Mouse (Mus musculus) gastrocnemius, adult 8-10 months (tissue): ENCODE data around the gene Akt1s1. TPM values are rescaled to one million over a fixed set of nuclear protein-coding genes. Genes with fewer than 3 reads are reported as not detected.

Source experiments
- DNase-seq, 2 experiments: peaks; one replicate each; pipeline ENCODE4 v3.0.0; 2022; ENCODE audit warnings: low spot score in 2 of 2
- total RNA-seq, 4 experiments: library from RNA; stranded (reverse); gene quantifications; 2 replicates each; pipeline ENCODE4 v1.2.4; 2022

Akt1s1 gene
- total RNA-seq, 4 experiments from 2014 or later, result 139 to 158 (median 141) TPM

DNA sequence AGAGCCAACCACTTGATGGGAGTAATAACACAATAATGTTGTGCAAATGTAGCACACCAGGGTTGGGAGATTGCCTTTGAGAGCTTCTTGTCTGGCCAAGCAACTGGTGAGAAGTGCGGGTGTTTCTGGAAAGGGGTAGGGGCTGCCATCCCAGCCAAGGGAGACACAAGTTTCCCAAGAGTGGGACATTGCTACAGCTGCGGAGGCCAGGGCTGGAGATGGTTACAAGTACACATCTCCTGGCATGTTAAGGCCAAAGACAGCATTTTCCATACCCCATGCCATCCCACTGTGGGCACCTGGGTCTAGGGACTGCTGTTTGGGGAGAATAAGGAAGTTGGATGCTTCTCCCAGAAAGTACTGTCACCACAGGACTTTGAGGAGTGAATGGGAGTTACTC is 4.3 kb downstream of the Akt1s1 start:
- no peak for DNase-seq

DNA sequence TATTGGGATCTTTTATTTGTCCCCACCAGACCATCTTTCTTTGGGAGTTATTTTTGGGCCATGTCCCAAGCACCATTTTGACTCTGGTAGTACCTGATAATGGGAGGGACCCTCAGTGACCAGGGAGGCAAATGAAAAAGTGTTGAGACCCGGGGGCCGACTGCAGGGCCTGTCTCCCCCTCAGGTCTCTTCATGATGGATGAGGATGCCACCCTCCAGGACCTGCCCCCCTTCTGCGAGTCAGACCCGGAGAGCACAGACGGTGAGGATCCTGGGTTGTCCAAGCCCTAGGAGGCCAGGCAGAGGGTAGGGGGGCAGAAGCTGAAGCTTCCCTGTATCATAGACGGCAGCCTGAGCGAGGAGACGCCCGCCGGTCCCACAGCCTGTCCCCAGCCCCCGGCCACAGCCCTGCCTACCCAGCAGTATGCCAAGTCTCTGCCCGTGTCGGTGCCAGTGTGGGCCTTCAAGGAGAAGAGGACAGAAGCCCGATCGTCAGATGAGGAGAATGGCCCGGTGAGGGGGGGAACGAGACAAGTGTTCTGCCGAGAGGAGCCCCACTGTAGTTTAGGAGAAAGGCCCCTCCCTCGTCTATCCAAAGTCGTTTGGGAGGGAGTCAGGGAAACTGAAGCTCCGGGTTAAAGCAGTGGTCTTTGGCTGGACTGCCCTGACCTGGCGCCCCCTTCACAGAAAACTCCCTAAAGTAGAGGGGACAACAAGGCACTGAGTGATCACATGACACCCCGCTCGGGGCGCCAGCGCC is 5.0 kb downstream of the Akt1s1 start:
- no peak for DNase-seq

DNA sequence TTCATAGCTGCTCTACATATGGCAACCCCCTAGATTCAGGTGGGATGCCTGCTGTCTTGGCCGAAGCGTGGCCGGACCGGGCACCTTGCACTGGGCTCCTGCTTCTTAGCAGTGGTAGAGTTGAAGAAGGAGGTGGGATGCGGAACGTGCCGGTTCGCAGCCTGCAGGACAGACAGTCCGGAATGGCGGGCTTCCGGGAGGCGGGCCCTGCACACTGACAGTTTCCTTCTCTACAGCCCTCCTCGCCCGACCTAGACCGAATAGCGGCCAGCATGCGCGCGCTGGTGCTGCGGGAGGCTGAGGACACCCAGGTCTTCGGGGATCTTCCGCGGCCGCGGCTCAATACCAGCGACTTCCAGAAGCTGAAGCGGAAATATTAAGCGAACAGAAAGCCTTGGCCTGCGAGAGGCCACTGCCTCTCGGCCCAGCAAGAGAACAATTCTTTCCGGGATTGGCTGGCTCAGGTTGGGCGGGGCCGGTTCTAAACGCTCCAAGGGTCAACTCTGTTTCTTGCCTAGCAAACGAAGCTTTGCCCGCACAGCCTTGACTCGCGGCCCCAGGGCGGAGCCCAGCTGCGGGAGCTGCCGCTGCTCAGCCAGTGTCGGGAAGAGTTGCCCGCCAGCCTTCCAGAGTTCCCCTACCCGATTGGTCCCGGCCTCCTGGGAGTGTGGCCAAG is 5.7 kb downstream of the Akt1s1 start:
- DNase-seq, result peak; percentile 72 to 83

DNA sequence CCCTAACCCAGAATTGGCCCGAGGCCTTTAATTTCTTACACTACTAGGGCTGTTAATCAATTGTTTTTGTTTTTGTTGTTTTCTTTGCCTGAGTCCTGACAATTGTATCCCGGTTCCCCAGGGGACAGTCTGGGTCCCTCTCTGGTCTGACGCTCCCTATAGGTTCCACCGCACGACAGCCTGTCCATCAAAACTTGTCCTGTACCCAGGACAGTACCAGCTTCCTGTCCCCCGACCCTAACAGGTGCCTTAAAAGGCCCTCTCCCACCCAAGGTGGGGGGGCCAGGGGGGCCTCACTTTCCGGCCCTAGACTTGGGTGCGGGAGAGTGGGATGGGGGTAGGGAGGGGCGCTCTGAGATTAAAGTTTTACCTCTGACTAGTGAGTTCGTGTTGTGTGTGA is 6.2 kb downstream of the Akt1s1 start:
- no peak for DNase-seq

DNA sequence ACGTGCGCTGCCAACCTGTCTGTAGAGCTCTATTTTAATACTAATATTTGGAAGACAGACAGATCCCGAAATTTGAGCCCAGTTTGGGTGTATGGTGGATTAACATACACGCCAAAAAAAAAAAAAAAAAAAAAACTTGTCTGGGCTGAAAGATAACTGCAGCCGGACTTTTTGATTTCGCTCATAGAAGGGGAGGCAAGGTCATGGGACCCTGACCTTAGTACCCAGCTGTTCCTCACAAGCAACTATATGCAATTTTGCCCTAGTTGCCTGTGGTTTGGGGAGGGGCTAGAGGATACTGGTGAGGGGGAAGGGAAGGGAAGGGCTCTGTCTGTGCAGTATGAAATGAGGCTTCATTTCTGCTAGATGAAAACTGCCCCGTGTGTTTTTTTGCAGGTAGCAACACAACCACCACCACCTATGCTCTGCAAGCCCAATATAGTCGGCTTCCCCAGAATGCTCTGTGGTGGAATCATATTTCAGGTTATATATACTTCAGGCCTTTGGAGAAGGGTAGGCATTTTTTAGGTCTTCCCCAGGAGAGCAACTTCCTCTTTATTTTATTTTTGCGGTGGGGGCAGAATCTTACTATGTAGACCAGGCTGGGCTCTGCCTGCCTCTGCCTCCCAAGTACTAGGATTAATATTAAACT is 7.6 kb downstream of the Akt1s1 start:
- no peak for DNase-seq

DNA sequence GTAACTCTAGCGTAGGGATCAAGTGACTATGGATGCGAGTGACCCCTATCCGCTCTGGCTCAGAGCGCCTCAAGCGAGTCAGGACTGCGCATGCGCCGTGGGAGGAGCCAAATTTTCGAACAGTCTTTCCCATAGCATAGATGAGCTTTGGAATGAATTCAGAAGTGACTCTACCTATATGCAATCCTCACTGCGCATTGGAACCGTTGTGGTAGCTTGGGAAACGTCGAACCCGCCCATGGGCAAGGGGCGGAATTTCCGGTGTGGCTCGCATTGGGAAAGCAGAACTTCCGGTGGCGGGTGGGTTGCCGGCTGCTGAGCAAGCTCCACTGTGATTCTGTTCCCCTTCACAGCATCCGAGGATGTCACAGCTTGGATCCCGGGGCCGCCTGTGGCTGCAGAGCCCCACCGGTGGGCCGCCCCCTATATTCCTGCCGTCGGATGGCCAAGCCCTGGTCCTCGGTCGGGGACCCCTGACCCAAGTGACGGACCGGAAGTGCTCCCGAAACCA is 8.3 kb downstream of the Akt1s1 start, which contains the start of gene Pnkp:
Pnkp (plus strand) TSS at position 98 of the 511 bp plus-strand sequence.
- peak; percentile 76 to 84 for DNase-seq

DNA sequence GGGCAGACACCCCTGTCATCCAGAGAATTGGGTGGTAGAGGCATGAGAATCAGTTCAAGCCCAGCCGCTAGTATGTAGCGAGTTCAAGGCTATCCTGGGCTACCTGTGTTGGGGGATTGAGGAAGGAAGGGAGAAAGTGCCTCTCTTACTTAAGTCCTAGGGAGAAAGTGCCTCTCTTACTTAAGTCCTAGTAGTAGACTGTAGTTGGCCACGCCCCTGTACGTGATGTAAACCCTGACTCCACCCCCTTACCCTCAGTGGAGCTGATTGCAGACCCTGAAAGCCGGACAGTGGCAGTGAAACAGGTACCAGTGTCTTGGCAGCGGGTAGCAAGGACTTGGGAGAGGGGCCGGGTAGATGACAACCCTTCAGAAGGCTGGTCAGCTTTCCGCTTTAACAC is 9.1 kb downstream of the Akt1s1 start:
- no peak for DNase-seq

DNA sequence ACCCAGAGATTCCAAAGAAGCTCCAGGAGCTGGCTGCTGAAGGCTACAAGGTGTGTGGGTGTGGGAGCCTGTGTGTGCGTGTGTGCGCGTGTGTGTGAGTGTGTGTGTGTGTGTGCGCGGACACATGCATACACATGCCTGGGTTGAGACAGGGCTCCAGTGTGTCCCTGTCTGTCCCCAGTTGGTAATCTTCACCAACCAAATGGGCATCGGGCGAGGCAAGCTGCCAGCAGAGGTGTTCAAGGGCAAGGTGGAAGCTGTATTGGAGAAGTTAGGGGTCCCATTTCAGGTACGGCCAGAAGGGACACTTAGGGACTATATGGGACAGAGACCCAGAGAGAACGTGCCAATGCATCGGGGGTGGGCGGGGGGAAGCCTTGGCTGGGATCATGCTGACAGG is 11.1 kb downstream of the Akt1s1 start:
- DNase-seq, result no peak

DNA sequence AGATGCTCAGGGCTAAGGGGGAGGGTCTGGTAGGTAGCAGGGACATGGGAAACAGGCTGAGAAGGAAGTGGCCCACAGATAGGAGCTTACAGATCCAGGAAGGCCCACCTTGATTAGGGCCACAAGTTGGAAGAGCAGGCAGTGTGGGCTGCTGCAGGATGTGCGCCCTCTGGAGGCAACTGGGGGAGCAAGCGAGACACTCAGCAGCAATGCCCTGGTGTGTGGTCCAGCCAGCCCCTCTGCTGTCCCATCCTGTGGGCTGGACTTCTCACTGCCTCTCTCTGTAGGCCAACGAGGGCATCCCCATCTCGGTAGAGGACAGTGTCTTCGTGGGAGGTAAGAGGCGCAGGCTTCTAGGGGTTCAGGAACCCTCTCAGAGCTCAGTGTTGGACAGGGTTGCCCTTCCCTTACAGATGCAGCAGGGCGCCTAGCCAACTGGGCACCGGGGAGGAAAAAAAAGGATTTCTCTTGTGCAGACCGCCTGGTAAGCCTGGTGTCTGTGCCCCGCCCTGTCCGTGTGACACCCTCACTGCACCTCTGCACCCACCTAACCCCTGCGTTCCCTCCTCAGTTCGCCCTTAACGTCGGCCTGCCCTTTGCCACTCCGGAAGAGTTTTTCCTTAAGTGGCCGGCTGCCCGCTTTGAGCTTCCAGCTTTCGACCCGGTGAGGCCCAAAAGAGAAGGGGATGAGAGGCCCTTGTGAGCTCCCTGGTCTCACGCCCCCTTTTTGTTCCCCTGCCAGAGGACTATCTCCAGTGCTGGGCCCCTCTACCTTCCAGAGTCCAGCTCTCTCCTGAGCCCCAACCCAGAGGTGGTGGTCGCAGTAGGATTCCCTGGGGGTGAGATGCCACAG is 12.0 kb downstream of the Akt1s1 start:
- peak in 1 of 2 experiments; percentile 52 for DNase-seq

DNA sequence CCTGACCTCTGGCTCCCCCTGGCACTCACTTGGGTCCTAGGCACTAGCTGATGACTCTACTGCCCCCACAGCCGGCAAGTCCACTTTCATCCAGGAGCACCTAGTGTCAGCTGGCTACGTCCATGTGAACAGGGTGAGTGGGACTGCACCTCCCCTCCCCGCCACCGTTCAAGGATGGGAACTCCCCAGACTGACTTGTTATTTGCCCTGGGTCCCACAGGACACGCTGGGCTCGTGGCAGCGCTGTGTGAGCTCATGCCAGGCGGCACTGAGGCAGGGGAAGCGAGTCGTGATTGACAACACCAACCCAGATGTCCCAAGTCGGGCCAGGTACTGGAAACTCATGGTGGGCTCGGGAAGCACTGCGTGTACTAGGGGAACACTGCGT is 12.6 kb downstream of the Akt1s1 start:
- DNase-seq, result no peak

DNA sequence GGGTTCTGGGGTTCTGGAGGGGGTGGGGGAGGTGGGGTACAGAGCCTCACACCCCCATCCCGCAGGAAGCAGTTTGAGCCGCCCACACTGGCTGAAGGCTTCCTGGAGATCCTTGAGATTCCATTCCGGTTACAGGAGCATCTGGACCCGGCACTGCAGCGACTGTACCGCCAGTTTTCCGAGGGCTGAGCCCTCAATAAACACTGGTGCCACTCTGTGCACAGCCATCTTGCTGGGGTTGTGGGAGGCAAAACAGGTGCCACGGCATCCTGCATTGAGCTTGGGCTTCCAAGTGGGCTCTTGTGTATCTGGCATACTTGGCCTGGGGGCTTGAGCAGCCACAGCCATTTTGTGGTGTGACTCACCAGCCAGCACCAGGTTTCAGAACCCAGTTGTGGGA is 13.6 kb downstream of the Akt1s1 start:
- no peak for DNase-seq

DNA sequence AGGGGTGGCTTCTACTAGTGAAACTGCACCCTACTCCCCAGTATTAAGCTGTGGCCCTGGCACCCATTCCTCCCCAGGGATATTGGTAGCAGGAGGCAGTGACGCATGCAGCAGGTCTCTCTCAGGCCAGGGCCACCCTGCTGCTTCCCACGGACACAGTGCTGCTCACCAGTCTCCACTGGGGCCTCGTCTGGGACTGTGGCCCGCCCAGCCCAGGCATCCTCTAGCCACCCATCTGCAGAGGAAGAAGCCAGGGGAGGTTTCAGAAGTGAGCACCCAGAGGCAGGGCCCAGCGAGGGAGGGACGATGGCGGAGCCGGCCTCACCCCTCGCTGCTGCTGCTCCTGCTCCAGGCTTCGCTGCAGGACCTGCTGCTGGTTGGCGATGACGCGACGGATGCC is 14.4 kb downstream of the Akt1s1 start:
- DNase-seq, result no peak

DNA sequence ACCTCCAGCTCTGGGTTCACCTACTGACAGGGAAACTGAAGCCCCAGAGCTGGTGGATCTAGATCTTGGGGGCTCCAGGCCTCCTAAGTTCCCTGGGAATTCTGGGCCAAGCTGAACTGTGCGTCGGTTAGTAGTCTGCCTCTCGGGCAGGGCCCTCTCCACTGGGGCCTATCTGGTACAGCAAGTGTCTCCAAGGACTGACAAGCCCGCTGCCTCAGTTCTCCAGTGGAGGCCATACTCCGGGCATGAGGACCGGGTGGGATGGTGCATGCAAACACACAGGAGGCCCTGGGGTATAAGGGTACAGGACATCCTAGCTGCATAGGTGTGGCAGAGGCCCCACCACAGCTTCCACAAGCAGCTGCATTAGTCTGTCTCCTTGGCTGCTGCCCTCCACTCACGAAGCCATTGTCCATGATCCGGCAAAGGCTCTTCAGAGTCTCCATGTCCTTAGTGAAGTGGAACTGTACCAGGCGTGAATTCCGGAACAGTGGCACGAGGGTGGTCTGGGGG is 15.2 kb downstream of the Akt1s1 start:
- DNase-seq, result no peak

DNA sequence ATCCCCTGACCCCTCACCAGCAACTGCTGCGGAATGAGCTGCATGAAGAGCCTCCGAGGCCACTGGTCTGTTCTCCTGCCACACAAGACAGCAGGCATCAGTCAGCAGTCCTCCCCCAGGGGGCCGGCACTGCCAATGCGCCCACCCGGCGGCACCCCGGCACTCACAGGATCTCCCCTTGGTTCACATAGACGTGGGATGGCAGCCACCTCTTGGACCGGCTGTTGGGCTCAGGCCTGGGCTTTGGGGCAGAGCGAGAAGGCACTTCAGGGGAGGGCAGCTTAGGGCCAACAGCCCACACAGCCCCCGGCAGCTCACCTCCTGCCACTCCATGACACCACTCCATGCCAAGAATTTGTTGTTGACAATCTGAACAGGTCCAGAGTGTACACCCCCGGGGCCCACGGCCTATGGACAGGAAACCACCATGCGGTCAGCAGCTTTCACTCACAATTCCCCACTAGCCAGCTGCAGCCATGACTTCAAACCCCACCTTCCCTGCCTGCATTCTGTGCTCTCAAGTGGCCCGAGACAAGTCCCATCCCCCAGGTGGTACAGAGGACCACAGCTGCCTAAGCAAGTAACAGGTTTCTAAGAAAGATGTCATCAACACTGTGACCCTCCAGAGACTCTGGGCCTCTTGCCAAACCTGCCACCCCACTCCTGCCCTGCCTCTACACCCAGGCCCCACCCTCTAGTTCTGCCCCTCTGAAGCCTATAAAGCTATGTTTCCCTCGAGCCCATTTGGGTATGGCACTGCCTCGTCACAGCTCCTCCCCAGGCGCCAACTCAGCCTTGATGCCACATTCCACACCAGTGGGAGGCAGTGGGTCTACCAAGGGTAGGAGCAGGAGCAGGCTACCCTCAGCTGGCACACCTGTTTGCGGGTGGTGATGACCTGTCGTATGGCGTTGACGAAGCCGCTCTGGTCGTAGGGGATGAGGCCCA is 16.1 kb downstream of the Akt1s1 start:
- no peak for DNase-seq

DNA sequence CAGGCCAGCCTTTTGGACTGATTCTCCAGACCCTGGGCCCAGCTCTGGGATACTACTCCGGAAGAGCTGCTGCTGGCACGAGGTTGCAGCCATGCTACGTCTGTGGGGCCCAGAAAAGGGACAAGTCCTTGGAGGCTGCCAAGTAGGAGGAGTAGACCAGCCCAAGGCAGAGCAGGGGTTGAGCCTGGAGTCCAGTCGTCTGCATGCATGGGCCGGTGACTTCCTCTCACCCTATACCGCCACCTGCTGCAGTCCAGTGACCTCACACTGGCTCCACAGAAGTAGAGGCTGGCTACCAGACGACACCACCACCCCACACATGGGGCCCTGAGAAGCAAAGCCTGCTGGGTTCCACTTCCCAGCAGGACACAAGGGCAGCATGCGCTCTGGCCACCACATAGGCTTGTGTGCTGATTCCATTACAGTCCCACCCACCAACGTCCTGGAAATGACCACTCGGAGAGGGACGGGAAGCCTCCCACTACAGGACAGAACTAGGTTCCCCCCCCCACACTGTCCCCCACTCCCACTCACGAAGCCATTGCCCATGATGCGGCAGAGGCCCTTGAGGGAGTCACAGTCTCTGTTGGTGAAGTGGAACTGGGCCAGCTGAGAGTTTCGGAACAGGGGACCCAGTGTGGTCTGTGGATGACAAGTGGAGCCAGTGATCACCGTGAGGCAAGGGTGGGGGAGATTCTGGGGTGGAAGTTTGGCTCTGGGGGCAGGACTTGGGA is 17.7 kb downstream of the Akt1s1 start:
- peak; percentile 43 to 61 for DNase-seq

DNA sequence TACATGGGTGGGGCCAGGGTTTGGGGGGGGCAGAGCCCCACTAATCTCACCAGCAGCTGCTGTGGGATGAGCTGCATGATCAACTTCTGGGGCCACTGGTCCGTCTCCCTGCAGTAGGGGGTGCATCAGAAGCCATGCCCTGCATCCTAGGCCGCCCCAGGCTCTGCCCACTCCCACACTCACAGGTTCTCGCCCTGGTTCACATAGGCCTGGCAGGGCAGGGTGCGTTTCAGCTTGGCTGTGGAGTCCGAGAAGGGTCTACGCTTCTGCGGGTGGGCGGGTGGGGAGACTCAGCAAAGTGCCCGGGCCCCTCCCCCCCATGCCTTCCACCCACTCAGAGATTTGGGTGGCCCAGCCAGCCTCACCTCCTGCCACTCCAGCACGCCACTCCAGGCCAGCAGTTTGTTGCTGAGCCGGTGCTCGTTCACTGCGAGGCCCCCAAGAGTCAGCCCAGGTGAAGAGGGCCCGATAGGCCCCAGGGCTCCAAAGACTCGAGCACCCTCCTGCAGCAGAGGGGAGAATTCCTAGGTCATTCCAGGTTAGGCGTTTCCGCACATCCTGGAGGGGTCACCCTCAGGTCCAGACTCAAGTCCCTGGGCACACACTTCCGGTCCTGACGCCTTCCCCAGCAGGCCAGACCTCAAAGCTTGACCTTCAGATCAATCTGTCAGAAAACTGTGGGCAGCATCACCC is 18.4 kb downstream of the Akt1s1 start:
- DNase-seq, result no peak

DNA sequence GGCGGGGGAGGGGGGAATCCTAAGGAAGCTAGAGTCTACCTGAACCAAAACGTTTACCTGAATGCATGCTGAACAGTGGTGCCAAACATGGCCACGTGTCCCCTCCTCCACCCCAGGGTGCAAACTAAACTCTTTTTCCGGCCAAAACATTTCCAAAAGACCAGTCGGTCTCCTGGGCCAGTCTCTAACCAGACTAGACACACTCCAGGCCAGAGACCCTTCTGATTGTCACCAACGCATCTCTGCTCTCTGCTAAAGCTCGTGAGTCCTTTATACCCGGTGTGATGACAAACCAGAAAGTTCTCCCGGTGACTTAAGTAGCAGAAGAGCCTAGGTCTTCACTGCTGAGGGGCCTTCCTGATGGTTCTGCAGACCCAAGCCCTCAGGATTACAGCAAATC is 19.0 kb downstream of the Akt1s1 start:
- DNase-seq, result no peak

DNA sequence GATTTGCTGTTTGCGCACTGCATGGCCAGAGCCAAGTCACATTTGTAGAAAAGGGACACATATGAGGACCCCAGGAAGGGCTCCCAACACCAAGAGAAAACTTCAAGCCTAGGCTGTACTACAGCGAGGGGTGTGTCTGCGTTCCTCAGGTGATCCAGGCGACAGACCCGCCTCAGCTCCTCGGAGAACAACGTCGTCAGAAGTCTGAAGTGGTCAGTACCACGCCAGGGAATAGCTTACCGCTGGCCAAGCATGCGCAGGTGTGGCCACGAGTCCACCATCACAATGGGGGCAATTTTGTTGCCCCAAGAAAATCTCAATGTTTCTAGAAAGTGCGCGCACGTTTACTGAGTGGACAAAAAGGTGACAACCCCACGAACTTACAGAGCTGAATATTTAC is 19.7 kb downstream of the Akt1s1 start:
- DNase-seq, result no peak
